Mouse (Mus musculus) heart, adult 2 months (tissue): ENCODE results near the gene Dnal4.

Source experiments
- CTCF ChIP-seq: fragments of 200-600 bp; IDR thresholded peaks from 2 replicates; pipeline ENCODE4 v1.8.1; 2022; ENCODE audit warnings: antibody characterized with exemption, mild to moderate bottlenecking, moderate library complexity
- EP300 ChIP-seq: fragments of 200-500 bp; IDR thresholded peaks from 2 replicates; pipeline ENCODE4 v1.6.1; 2011; ENCODE audit warnings: low read depth, low read length, control low read depth; ENCODE audit not compliant: insufficient read depth
- POLR2A ChIP-seq: fragments of 200-500 bp; IDR thresholded peaks from 2 replicates; pipeline ENCODE4 v1.6.1; 2011; ENCODE audit warnings: mild to moderate bottlenecking, low read depth, low read length, control low read depth; ENCODE audit not compliant: insufficient read depth

DNA sequence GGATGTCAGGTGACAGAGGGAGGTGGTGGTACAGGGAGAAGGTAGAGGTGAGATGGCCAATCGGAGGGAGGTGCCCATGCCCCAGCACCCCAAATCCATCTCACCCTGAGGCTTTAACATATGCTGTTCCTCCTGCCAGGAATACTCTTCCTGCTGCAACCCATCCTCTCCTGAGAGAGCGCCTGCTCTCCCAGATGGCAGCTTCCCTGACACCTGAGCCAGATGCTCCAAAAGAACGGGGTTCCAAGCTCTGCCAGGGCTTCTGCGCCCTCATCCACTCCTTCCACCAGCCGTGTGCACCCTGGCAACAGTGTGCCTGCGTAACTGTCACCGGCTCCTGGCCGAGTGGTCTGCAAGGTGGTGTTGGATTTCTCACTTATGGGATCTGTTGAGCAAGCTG is 20.0 kb upstream of the Dnal4 start:
- TF ChIP-seq POLR2A (no peak), CTCF (no peak), EP300 (no peak)
